ENCODE assay signal across 35 mouse cellular contexts in genomic region chr1:172497428-172497827, GRCm38 (mm10). TPM values are rescaled to one million over a fixed set of nuclear protein-coding genes. Genes with fewer than 3 reads are reported as not detected.
"Had no signal": no experiment of that assay in that cellular context is flagged by ENCODE, and none has a peak within 500 bp of the region (broad histone marks: within the 10 kb centered on the region; RNA-seq: fewer than 3 reads in every experiment).

No protein-coding gene starts in this region.

- DNase-seq: cerebellum, adult 18-20 months; cerebellum, adult 2 months; cerebellum, adult 8-10 months; cerebellum, adult 9-10 months; cerebellum, adult 9-11 months; cerebellum, postnatal 10 days; cerebellum, postnatal 14 days; cerebellum, postnatal 25 days; cerebellum, postnatal 36 days; embryo, embryonic 11 days; forebrain, postnatal 0 days; gastrocnemius, postnatal 10 days; gastrocnemius, postnatal 14 days; gastrocnemius, postnatal 25 days; gastrocnemius, postnatal 36 days; heart, adult 2 months had no signal

- H3K27me3 ChIP-seq: embryonic facial prominence, embryonic 15.5 days had no signal

- ATAC-seq: forebrain, embryonic 13.5 days; forebrain, embryonic 14.5 days; forebrain, embryonic 15.5 days; forebrain, embryonic 16.5 days; forebrain, postnatal 0 days had no signal

- H3K9ac ChIP-seq: embryonic facial prominence, embryonic 12.5 days; embryonic facial prominence, embryonic 13.5 days; embryonic facial prominence, embryonic 15.5 days; forebrain, embryonic 12.5 days; forebrain, embryonic 13.5 days; forebrain, embryonic 15.5 days; forebrain, postnatal 0 days had no signal

- H3K27ac ChIP-seq: embryonic facial prominence, embryonic 10.5 days; embryonic facial prominence, embryonic 12.5 days; embryonic facial prominence, embryonic 13.5 days; embryonic facial prominence, embryonic 15.5 days; forebrain, embryonic 10.5 days; forebrain, embryonic 12.5 days; forebrain, embryonic 13.5 days; forebrain, embryonic 15.5 days; gastrocnemius, adult 2 months; heart, adult 2 months had no signal

- H3K4me2 ChIP-seq: embryonic facial prominence, embryonic 12.5 days; embryonic facial prominence, embryonic 13.5 days; embryonic facial prominence, embryonic 15.5 days; forebrain, embryonic 12.5 days; forebrain, embryonic 13.5 days; forebrain, embryonic 15.5 days had no signal

- H3K9me3 ChIP-seq: embryonic facial prominence, embryonic 10.5 days; embryonic facial prominence, embryonic 12.5 days; embryonic facial prominence, embryonic 13.5 days; embryonic facial prominence, embryonic 15.5 days; forebrain, embryonic 10.5 days; forebrain, embryonic 12.5 days; forebrain, embryonic 13.5 days; forebrain, embryonic 15.5 days had no signal

- H3K4me3 ChIP-seq: embryonic facial prominence, embryonic 10.5 days; embryonic facial prominence, embryonic 12.5 days; embryonic facial prominence, embryonic 13.5 days; embryonic facial prominence, embryonic 15.5 days; erythroblast, embryonic 14.5 days; forebrain, embryonic 10.5 days; forebrain, embryonic 12.5 days; forebrain, embryonic 13.5 days; forebrain, embryonic 15.5 days; gastrocnemius, adult 2 months; heart, adult 2 months had no signal

RNA-seq across cellular contexts. Expression of gene Igsf9, which starts 15.8 kb away (rescaled TPM):
- total RNA-seq: granulocyte monocyte progenitor cell, adult 5-6 weeks had no signal
- polyA plus RNA-seq: erythroblast, embryonic 14.5 days had no signal

RNA-seq across cellular contexts. Expression of gene Slamf9, which starts 22.3 kb away (rescaled TPM):
- total RNA-seq: common myeloid progenitor, adult 5-6 weeks; gastrocnemius, adult 8-10 months; granulocyte monocyte progenitor cell, adult 5-6 weeks had no signal
- polyA plus RNA-seq: embryonic facial prominence, embryonic 10.5 days; embryonic facial prominence, embryonic 13.5 days; erythroblast, embryonic 14.5 days; forebrain, embryonic 10.5 days; forebrain, embryonic 12.5 days; forebrain, embryonic 15.5 days; forebrain, embryonic 16.5 days had no signal

RNA-seq across cellular contexts. Expression of gene Cfap45, which starts 23.2 kb away (rescaled TPM):
- total RNA-seq: gastrocnemius, adult 2 months; gastrocnemius, adult 8-10 months; gastrocnemius, postnatal 25 days had no signal

RNA-seq across cellular contexts. Expression of gene Vsig8, which starts 58.3 kb away (rescaled TPM):
- total RNA-seq: common myeloid progenitor, adult 5-6 weeks; gastrocnemius, adult 18-20 months; gastrocnemius, adult 2 months; gastrocnemius, adult 8-10 months; gastrocnemius, postnatal 10 days; gastrocnemius, postnatal 14 days; gastrocnemius, postnatal 25 days; gastrocnemius, postnatal 36 days; gastrocnemius, postnatal 4 days; granulocyte monocyte progenitor cell, adult 5-6 weeks; heart, adult 2 months had no signal
- polyA plus RNA-seq: embryonic facial prominence, embryonic 11.5 days; embryonic facial prominence, embryonic 12.5 days; erythroblast, embryonic 14.5 days; forebrain, embryonic 10.5 days; forebrain, embryonic 11.5 days; heart, adult 2 months had no signal
